Mouse (Mus musculus) retina, adult 2 months (tissue): Measurements from ENCODE around the gene Klhl29.
A peak's percentile ranks its signal among the peaks of the same experiment; 100 is the strongest.

Experiments
- DNase-seq: peaks from one replicate; pipeline ENCODE4 v3.0.0-alpha.2; 2012; ENCODE audit warnings: low read depth, low spot score

Gene Klhl29

DNA sequence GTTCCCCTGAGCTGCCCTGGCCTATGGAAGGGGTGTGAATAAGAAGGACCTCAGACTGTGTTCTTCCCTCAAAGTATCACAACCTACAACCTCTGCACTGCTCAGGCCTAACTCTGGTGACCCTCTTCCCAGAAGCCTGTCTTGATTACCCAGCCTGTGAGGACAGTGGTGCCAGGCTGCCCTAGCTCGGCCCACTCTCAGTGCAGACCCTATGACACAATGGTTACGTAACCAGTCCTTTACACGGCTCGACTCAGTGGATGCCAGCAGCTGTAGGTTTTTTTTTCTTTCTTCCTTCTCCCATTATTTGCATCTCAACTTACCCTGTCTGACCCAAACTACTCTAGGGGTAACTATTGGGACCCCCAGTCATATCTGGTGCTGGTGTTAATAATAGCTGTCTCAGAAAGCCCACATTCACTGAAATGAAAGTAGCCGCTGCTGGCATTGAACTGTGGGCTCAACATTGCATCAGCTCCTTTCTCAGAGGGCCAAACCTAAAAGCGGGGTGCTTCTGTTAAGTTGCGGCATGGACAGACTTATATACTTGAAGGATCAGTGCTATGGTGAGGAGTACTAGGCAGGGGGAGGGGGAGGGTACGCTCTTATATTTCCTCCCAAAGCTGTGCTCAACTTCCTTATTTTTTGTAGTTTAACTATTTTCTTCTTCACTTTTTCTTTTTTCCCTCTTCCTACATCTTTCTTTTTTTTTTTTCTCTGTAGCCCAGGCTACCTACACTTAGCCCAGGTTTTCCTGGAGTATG lies 152.9 kb downstream of the Klhl29 start:
- DNase-seq: no peak

DNA sequence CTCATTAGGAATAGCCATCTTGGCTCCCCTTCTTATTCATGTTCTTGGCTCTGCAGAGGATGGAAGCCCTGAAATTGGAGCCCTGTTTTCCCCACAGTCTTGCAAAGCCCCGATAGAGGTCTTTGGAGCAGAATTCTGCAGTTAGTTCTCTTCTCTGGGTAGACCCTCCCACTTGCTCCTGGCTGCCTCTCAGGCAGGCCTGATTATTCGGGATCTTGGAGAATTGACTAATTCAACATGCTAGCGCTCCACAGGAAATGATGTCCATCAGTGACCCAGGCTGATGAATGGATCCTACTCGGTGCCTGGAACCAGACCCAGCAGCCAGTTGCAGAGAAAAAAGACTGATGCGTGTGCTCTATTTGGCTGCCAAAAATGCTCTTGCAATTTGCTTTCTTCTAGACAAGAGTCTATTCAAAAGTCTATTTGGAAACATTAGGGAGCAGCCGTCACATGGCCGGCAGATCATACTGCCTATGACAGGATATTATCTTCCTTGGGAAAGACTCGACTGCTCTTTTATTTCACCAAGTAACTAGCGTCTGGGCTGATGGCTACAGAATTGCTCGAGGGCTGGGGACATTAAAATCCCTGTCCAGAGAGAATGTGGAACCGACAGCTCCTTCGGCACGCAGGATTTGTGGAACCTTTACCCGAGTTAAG lies 155.4 kb downstream of the Klhl29 start:
- no peak for DNase-seq

DNA sequence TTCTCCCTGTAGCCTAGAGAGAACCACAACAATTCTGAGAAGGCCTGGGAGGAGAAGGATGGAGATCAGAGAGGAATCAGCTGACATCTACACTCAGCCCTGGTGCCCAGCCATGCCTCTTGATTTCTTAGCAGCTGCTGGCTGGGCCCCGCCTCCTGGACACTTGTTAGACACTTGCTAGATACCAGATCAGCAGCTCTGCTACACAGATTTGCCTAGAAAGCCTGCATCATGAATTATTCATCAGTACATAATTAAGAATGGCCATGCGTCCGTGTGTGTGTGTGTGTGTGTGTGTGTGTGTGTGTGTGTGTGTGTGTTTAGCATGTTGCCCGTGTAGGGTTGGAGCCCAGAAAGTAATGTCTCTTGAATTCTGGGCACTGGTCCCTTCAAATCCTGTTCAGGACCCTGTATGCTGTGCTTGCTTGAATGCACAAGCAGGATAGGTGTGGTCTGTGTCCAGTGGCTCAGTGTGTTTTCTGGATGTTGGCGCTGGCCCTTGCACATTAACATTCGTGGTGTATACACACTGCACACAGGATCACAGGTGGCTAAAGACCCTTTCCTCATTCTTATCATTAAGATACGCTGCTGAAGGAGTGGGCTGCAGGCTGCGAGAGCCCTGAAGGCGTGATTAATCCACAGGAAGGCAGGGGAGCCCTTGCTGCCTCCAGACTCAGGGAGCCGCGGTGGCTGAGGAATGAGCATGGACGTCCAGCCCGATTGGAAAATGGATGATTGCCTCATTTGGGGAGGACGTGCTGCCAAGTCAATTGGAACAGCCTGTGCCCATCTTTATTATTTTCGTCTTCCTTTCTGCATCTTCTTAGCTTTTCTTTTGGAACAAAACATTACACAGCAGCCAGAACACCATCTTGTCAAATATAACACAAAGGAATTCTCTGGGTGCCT lies 159.4 kb downstream of the Klhl29 start:
- DNase-seq: no peak

GRCm38 (mm10) chr12:5214266-5214665 lies 161.2 kb downstream of the Klhl29 start:
- no peak for DNase-seq

DNA sequence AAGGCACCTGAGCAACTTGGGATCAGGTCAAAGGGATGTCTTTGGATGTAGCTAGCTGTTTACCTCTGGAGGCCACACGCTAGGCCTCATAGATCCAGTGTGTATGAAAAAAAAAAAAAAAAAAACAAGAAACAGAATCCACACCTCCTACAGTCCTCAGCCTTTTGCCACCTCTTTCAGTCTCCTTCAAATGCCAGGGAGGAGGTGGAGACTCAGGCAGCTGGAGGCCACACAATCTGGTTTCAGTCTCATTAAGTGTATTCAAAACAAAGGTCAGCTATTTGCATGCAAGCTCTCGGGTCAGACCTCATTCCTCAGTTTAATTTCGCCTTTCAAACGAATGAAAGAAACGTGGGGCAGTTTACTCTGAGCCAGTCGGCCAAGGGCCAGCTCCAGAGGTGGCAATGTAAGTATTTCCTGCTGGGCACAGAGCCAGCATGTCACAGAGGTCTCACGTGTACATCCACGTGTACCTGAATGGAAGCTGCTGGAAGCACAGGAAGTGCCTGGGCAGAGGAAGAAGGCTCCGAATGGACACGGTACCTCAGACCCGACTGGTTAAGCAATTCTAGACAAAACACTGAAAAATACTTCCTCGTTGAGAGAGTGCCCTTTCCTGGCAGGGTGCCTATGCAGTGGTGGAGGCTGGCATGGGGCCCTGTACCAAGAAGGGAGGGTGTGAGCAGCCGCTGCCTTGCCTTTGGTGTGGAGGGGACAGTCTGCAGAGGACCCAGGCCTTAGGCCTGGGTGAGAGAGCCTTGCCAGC lies 162.0 kb downstream of the Klhl29 start:
- DNase-seq: no peak

GRCm38 (mm10) chr12:5211884-5212283 lies 163.6 kb downstream of the Klhl29 start:
- no peak for DNase-seq

DNA sequence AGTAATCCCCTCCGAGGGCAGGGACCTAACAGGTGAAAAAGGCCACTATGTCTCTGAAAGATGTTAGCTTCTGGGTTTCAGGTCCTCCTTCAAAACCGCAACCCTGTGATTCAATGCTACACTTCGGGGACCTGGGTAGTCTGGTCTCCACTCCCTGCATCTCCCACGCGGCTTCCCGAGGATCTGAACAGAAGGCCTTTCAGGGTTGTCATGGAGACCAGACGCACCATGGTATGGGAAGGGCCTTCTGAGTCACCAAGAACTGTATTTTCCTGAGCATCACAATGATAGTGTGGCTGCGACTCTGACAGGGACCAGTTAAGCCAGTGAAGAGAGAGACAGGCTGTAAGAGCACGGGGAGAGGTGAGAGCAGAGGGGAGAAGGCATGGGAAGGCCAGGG lies 164.7 kb downstream of the Klhl29 start:
- DNase-seq: no peak

DNA sequence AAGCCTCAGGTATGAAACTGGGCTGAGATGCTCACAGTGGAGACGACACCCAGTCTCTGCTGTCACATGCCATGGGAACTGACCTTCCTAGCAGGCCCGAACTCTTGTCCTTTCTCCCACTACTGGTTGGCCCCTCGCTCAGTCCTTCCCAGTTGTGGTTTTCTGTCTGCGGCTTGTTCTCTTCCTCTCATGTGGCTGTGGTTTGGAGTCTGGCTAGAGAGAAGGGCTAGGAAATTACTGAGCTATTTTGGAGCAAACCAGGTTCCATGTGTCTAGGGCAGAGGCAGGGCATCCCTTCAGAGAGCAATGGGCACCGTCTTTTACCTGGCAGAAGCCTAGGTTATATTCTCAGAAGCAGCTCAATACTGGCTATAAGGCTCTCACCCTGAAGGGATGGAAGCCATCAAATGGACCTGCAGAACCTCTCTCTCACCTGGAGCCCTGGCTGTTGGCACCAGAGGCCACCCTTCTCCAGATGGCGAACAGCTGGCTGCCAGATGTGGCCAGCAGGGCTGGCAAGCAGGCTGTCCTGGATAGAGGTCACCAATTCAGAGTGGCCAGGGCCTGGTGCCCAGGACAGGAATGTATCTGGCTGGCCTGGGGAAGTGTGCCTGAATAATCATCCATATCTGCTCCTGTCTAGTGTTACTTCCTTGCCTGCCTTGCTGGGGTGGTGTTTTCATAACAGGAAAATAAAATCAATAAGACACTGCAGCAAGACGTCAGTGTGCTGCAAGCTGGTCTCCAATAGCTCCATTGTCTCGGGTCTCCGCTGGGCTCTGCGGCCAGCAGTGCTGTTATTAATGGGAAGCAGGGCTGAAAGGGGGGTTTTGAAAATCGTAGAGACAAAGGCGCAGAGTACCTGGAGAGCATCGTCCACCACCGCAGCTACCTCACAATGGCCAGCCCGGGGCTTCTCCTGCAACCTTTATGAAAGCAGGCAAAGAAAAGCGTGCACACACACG lies 167.3 kb downstream of the Klhl29 start:
- no peak for DNase-seq

GRCm38 (mm10) chr12:5207172-5207571 lies 168.3 kb downstream of the Klhl29 start:
- no peak for DNase-seq

GRCm38 (mm10) chr12:5204071-5204840 lies 171.2 kb downstream of the Klhl29 start:
- DNase-seq: no peak

GRCm38 (mm10) chr12:5203385-5203784 lies 172.1 kb downstream of the Klhl29 start:
- DNase-seq: no peak

- DNase-seq: no peak
These were observed 177.2 kb downstream of the Klhl29 start for GRCm38 (mm10) chr12:5198254-5198653.

DNA sequence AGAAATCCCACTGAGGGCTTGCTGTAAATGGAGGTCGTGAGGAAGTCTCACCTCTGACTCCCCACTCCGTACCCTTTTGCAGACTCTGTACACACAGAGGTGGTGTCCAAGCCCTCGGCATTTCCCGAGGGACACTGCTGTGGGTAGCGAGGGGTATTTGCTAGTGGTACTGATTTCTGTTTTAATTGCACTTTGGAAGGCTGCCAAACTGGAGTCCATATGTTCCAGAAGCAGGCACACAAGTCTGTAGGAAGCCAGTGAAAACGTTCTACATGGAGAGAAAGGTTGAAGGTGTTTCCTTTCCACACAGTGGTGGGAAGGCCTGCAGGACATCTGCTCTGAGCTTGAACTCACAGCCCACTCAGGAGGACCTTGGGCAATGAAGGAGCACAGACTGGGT lies 181.3 kb downstream of the Klhl29 start:
- DNase-seq: no peak

- no peak for DNase-seq
These were observed 183.1 kb downstream of the Klhl29 start for GRCm38 (mm10) chr12:5192380-5192718.

DNA sequence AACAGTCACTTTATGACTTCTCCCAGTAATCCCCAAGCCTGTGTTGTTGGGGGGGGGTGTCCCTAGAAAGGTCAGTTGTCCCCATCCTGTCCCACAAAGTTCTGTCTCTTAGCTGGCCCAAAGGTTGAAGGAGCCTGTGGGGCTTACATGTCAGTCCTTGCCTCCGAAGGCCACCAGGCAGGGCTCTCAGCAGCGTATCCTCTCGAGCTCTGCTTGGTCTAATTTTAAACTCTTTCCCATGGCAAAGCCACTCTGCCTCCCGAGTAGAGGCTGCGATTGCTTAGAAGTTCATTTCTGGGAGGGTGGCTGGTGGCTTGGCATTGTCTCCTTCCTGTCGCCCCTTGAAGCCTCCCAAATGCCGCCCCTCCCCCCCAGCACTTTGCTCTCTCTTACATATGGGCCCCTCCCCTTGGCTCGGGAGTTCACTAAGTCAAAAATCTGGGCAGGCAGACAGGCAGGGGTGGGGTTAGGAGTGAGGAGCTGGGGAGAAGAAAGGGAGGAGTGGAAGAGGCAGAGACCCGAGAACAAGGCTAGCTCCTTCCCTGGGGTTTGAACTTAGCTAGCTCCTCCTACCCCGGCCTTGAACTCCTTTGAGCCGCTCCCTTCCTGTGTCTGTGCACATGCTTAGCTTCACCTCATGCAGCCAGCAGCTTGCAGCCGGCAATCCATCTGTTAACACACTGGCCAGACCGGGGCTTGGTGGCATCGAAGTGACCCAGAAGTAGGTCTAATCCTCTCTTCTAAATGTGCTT lies 183.7 kb downstream of the Klhl29 start:
- peak; percentile 86 for DNase-seq

GRCm38 (mm10) chr12:5191206-5191605 lies 184.3 kb downstream of the Klhl29 start:
- DNase-seq: no peak

DNA sequence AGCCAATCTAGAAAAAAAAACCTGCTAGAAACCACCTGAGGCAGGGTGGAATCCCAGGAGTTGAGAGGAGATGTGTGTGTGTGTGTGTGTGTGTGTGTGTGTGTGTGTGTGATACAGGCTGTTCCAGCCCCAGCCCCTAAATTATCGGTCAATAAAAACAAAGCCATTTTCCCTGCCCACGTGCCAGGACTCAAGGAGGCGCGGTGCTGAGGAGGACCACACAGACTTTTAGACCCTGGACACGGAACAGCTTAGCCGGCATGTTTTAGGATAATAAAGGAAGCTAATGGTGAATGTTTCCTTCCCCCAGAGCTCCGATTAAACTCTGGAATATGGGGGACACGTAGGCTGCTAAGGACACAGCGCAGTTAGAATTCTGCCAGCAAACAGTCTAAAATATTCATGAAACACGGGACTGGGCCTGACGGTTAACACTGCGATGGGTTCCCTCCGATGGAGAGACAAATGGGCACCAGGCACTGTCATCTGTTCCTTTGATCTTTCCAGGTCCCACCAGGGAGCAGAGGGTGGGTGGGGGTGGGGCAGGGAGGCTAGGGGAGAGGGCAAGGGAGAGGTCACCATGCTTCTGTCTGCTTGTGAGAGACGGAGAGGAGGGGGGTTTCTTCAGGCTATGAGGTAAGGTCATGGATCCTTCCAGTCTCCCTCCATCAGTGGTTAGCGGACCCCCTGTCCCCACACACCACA lies 185.9 kb downstream of the Klhl29 start:
- no peak for DNase-seq

- no peak for DNase-seq
These were observed 186.6 kb downstream of the Klhl29 start for GRCm38 (mm10) chr12:5188899-5189298.
